ENCODE assay signal across 9 mouse cellular contexts in the genomic region with DNA sequence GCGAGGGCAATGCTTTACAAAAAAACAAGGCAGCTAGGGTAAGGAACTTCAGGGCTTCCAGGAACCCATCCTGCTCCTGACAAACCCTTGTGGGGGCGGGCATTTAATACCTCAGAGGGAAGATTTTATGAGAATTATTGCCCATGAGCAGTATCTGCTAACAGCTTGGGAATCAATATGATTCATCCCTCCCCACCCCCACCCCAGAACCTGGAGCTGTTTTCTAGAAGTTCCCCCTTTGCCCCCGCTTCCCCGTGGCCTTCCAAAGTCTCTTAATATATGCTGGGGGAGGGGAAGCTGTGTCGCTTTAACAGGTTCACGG. TPM values are rescaled to one million over a fixed set of nuclear protein-coding genes. Genes with fewer than 3 reads are reported as not detected.
DNase-seq lines count a peak whose midpoint lies in the region; ATAC-seq and TF ChIP-seq lines count a peak whose summit lies in the region.
"Had no signal": no experiment of that assay in that cellular context is flagged by ENCODE, and none has a peak within 500 bp of the region (broad histone marks: within the 10 kb centered on the region; RNA-seq: fewer than 3 reads in every experiment).

No protein-coding gene starts in this region.

- peak overlapping the region; percentile 66 for H3K27ac ChIP-seq in heart, embryonic 16.5 days (ENCODE audit: low read length)
- H3K27ac ChIP-seq in cortical plate, adult 2 months (ENCODE audit: insufficient read depth, low read length) = peak overlapping the region; percentile 97; the same call in 1 of the 2 replicates
- H3K27ac ChIP-seq in hindbrain, embryonic 10.5 days = peak overlapping the region; percentile 98
- H3K27ac ChIP-seq in midbrain, embryonic 11.5 days (ENCODE audit: low read depth, low read length) = no peak overlapping the region; the same call in 1 of the 2 replicates

- ATAC-seq in heart, embryonic 16.5 days (replicated peaks; ENCODE audit: extremely low read depth, insufficient read depth, low FRiP score) = no peak
- peak; percentile 10 for ATAC-seq in midbrain, embryonic 11.5 days (ENCODE audit: low FRiP score)

- no peak for DNase-seq in heart, postnatal 25 days (ENCODE audit: low spot score)
- DNase-seq in hindbrain, embryonic 10.5 days (ENCODE audit: low spot score) = peak; percentile 51
- DNase-seq in midbrain, embryonic 11.5 days (ENCODE audit: low spot score, missing footprints) = no peak
- no peak for DNase-seq in adipocyte (ENCODE audit: low spot score)
- DNase-seq in urinary bladder, postnatal 25 days (ENCODE audit: low spot score) = no peak
- DNase-seq in gastrocnemius, postnatal 36 days = no peak

- 11% methylated on average over 6 of the region's 6 CpGs for WGBS in heart, embryonic 16.5 days
- WGBS in hindbrain, embryonic 10.5 days = 9% methylated on average over 6 of the region's 6 CpGs
- 11% methylated on average over 6 of the region's 6 CpGs for WGBS in midbrain, embryonic 11.5 days

- intact Hi-C loops in heart, postnatal 25 days (cut with DNase I) = no loop called here
- intact Hi-C loops in gastrocnemius, postnatal 36 days (cut with DNase I) = no loop called here

- H3K4me3 ChIP-seq in heart, embryonic 16.5 days (ENCODE audit: low read length) = peak overlapping the region; percentile 78
- peak overlapping the region; percentile 91 for H3K4me3 ChIP-seq in cortical plate, adult 2 months (ENCODE audit: insufficient read depth, low read length)
- peak overlapping the region; percentile 81 for H3K4me3 ChIP-seq in hindbrain, embryonic 10.5 days
- H3K4me3 ChIP-seq in midbrain, embryonic 11.5 days (ENCODE audit: low read depth, low read length) = peak overlapping the region; percentile 62

- H3K9me3 ChIP-seq in heart, embryonic 16.5 days (replicated peaks; ENCODE audit: control insufficient read depth, low read length) = no peaks in the 10 kb centered on the region
- H3K9me3 ChIP-seq in hindbrain, embryonic 10.5 days = no peaks in the 10 kb centered on the region
- no peaks in the 10 kb centered on the region for H3K9me3 ChIP-seq in midbrain, embryonic 11.5 days (ENCODE audit: control insufficient read depth, low read length)

- no peaks in the 10 kb centered on the region for H3K36me3 ChIP-seq in heart, embryonic 16.5 days (ENCODE audit: control insufficient read depth, insufficient read depth)
- H3K36me3 ChIP-seq in hindbrain, embryonic 10.5 days = no peaks in the 10 kb centered on the region
- H3K36me3 ChIP-seq in midbrain, embryonic 11.5 days (ENCODE audit: control insufficient read depth, insufficient read depth, low read length) = no peaks in the 10 kb centered on the region

- H3K27me3 ChIP-seq in heart, embryonic 16.5 days (ENCODE audit: control insufficient read depth, insufficient read depth, low read length) = no peaks in the 10 kb centered on the region
- H3K27me3 ChIP-seq in hindbrain, embryonic 10.5 days (ENCODE audit: insufficient read depth, poor library complexity, severe bottlenecking) = no peaks in the 10 kb centered on the region
- H3K27me3 ChIP-seq in midbrain, embryonic 11.5 days (ENCODE audit: control insufficient read depth, insufficient read depth, low read length) = no peaks in the 10 kb centered on the region

- H3K9ac ChIP-seq in heart, embryonic 16.5 days (ENCODE audit: low read length) = peak overlapping the region; percentile 75
- H3K9ac ChIP-seq in midbrain, embryonic 11.5 days (ENCODE audit: low read length) = peak overlapping the region; percentile 90

- TF ChIP-seq POLR2A in cortical plate, adult 2 months (IDR thresholded peaks at IDR 0.05; ENCODE audit: extremely low read depth, insufficient read depth, low read length) = no peak

- no peaks in the 10 kb centered on the region for H3K4me1 ChIP-seq in heart, embryonic 16.5 days (ENCODE audit: control insufficient read depth, insufficient read depth, low read length)
- peaks cover 1% of the 10 kb centered on the region; the same call in 1 of the 2 replicates for H3K4me1 ChIP-seq in cortical plate, adult 2 months (ENCODE audit: control insufficient read depth, insufficient read depth, low read length)
- peaks cover 22% of the 10 kb centered on the region for H3K4me1 ChIP-seq in hindbrain, embryonic 10.5 days (replicated peaks)
- peaks cover 3% of the 10 kb centered on the region; the same call in 1 of the 2 replicates for H3K4me1 ChIP-seq in midbrain, embryonic 11.5 days (ENCODE audit: control insufficient read depth, insufficient read depth, low read length)

- no peak for TF ChIP-seq CTCF in cortical plate, adult 2 months (IDR thresholded peaks at IDR 0.05; ENCODE audit: extremely low read depth, insufficient read depth, low read length)

- H3K4me2 ChIP-seq in heart, embryonic 16.5 days (ENCODE audit: low read depth, low read length) = peak overlapping the region; percentile 91
- peak overlapping the region; percentile 78 for H3K4me2 ChIP-seq in midbrain, embryonic 11.5 days

RNA-seq across cellular contexts. Expression of gene Elavl4, which starts 0.9 kb away (rescaled TPM):
- 3.1 and 3.5 TPM in 2 replicates for polyA plus RNA-seq in heart, embryonic 16.5 days (2015; fragmentation: Nextera tagmentation; extraction: Ambion mirVana)
- total RNA-seq in heart, postnatal 25 days (2021) = under 1 TPM; 0.08 to 0.14 TPM
- 49.5 and 51.2 TPM in 2 replicates for polyA plus RNA-seq in cortical plate, adult 2 months (2012; rRNA removed)
- polyA plus RNA-seq in hindbrain, embryonic 10.5 days (2016; fragmentation: Nextera tagmentation; extraction: Ambion mirVana) = 196 and 220 TPM in 2 replicates
- polyA plus RNA-seq in midbrain, embryonic 11.5 days (2014; fragmentation: Nextera tagmentation; extraction: Ambion mirVana) = 240 and 250 TPM in 2 replicates
- total RNA-seq in gastrocnemius, postnatal 36 days (2021) = not detected

RNA-seq across cellular contexts. Expression of gene Agbl4, which starts 46.6 kb away (rescaled TPM):
- 0.47 and 0.97 TPM in 2 replicates for polyA plus RNA-seq in heart, embryonic 16.5 days (2015; fragmentation: Nextera tagmentation; extraction: Ambion mirVana)
- under 1 TPM; 0.28 to 0.34 TPM for total RNA-seq in heart, postnatal 25 days (2021)
- polyA plus RNA-seq in cortical plate, adult 2 months (2012; rRNA removed) = 13.1 and 13.5 TPM in 2 replicates
- 0.96 and 1.4 TPM in 2 replicates for polyA plus RNA-seq in hindbrain, embryonic 10.5 days (2016; fragmentation: Nextera tagmentation; extraction: Ambion mirVana)
- polyA plus RNA-seq in midbrain, embryonic 11.5 days (2014; fragmentation: Nextera tagmentation; extraction: Ambion mirVana) = 0.55 and 0.87 TPM in 2 replicates
- total RNA-seq in gastrocnemius, postnatal 36 days (2021) = not detected
- polyA plus RNA-seq: small intestine, adult 2 months had no signal

Comparison
In these comparisons a context has a peak if more than half of its experiments do, and no peak if none do; other contexts are left out.
1. RNA of gene Elavl4, which starts 0.9 kb away (polyA plus RNA-seq): 240 to 250 TPM in midbrain, embryonic 11.5 days, 196 to 220 TPM in hindbrain, embryonic 10.5 days and 49.5 to 51.2 TPM in cortical plate, adult 2 months; 3.1 to 3.5 TPM in heart, embryonic 16.5 days; every median in the first group is over 10 times any median in the second.
2. Peak in every context shown above with its lines, with median percentiles within 50 percentile points of each other: H3K4me3 ChIP-seq.